Mouse (Mus musculus): ENCODE measurements around the gene Atraid.

DNA sequence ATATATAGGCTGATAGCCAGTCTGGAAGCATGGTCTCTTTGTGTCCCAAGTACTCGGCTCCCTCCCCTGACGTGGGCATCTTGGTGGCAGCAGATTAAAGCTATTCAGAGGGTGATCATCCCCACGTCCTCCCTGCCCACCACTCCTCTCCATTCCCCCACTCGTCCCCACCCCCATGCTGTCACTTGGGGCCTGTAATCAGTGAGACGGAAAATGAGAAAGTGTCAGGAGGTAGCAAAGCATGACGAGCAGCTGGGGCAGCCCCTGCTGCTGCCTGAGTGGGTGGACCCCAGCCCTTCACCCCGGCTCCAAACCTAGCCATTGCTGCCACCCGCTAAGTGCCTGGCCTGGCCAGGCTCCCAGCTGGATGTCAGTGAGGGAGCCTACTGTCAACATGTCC is 35.8 kb downstream of the Atraid start:
- TF ChIP-seq EP300 (IDR thresholded peaks at IDR 0.05; ENCODE audit: low read length) (peak; percentile 58), CTCF (conservative IDR thresholded peaks at IDR 0.05 in 1 of 2, IDR thresholded peaks at IDR 0.05 in 1 of 2; ENCODE audit: low read depth in 2 of 2, low read length in 2 of 2) (no peak)
